Mouse (Mus musculus) midbrain, embryonic 11.5 days (tissue): ENCODE data around the gene Pgs1. TPM values are rescaled to one million over a fixed set of nuclear protein-coding genes. Genes with fewer than 3 reads are reported as not detected.
A peak's percentile ranks its signal among the peaks of the same experiment; 100 is the strongest.

Source experiments
- ATAC-seq: fragments of 200-750 bp; cut with Nextera tagmentation; 2 replicates; pipeline ENCODE4 v1.8.0; 2017; ENCODE audit warnings: moderate TSS enrichment, moderate library complexity; ENCODE audit not compliant: low FRiP score
- DNase-seq: peaks from one replicate; pipeline ENCODE4 v3.0.0; 2015; ENCODE audit warnings: low spot score; ENCODE audit errors: missing footprints
- H3K27ac ChIP-seq: fragments of 300-500 bp; sonication (generic); 2 replicates; pipeline ENCODE4 v1.5.1; 2014; ENCODE audit warnings: low read depth, low read length
- H3K27me3 ChIP-seq: fragments of 300-500 bp; sonication (generic); 2 replicates; pipeline ENCODE4 v1.6.1; 2014; ENCODE audit warnings: mild to moderate bottlenecking, low read length, moderate library complexity, mixed read lengths; ENCODE audit not compliant: control insufficient read depth, insufficient read depth
- H3K36me3 ChIP-seq: fragments of 300-500 bp; sonication (generic); 2 replicates; pipeline ENCODE4 v1.6.1; 2014; ENCODE audit warnings: mild to moderate bottlenecking, low read length, moderate library complexity, mixed read lengths; ENCODE audit not compliant: control insufficient read depth, insufficient read depth
- H3K4me1 ChIP-seq: fragments of 300-500 bp; sonication (generic); 2 replicates; pipeline ENCODE4 v1.6.1; 2014; ENCODE audit warnings: low read length; ENCODE audit not compliant: control insufficient read depth, insufficient read depth
- H3K4me2 ChIP-seq: fragments of 300-500 bp; sonication (generic); 2 replicates; pipeline ENCODE4 v1.6.1; 2014; ENCODE audit warnings: mild to moderate bottlenecking, moderate library complexity
- H3K4me3 ChIP-seq: fragments of 300-500 bp; sonication (generic); 2 replicates; pipeline ENCODE4 v1.5.1; 2014; ENCODE audit warnings: low read depth, low read length
- H3K9ac ChIP-seq: fragments of 300-500 bp; sonication (generic); 2 replicates; pipeline ENCODE4 v1.6.1; 2014; ENCODE audit warnings: low read length
- H3K9me3 ChIP-seq: fragments of 300-500 bp; sonication (generic); 2 replicates; pipeline ENCODE4 v1.6.1; 2016; ENCODE audit warnings: low read length; ENCODE audit not compliant: control insufficient read depth
- WGBS: fragments of 180-500 bp; shearing (Covaris S2); extraction: QIAGEN DNeasy Blood & Tissue Kit; methylation state at CpG from one replicate; pipeline ENCODE4 v1.1.7; 2014; 5-methylcytosine and 5-hydroxymethylcytosine counted together
- polyA plus RNA-seq: library from polyadenylated mRNA; unstranded; fragments of >200 nt; fragmentation: Nextera tagmentation; extraction: Ambion mirVana; gene quantifications from 2 replicates; pipeline ENCODE4 v1.2.1, GENCODE M21; 2014

Pgs1 gene
- polyA plus RNA-seq, 1 experiment from 2014 or later: 42.7 TPM

DNA sequence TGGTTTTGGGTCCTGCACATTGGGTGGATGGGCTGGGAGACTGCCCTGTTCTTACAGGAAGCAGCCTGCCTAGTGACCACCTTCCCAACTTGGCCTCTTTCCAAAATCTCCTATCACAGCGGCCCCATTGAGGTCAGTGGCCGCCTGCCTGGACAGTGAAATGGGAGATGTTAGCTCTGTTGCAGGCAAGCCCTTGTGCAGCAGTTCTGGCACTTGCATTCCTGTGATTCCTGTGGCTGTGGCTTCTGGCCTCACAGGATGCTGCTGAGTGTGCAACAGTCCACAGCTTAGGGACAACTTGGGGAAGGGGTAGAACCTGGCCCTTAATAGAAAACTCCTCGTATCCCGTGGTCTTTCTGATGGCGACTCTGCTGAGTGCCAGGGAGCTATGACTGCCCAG is 17.6 kb downstream of the Pgs1 start:
- Histone ChIP-seq H3K9me3 (no peaks in the 10 kb centered on the region), H3K4me1 (peaks cover 8% of the 10 kb centered on the region), H3K27me3 (no peaks in the 10 kb centered on the region), H3K4me3 (no peak overlapping the region), H3K27ac (no peak overlapping the region), H3K4me2 (no peak overlapping the region), H3K36me3 (peaks cover 10% of the 10 kb centered on the region), H3K9ac (no peak overlapping the region)
- DNase-seq (no peak), ATAC-seq (no peak)
- WGBS: 79% methylated on average over 5 of the region's 5 CpGs

- no peak overlapping the region for H3K27ac ChIP-seq
- no peak overlapping the region for H3K4me2 ChIP-seq
- no peak for DNase-seq
- peaks cover 9% of the 10 kb centered on the region for H3K4me1 ChIP-seq
- peaks cover 10% of the 10 kb centered on the region for H3K36me3 ChIP-seq
- no peak for ATAC-seq
- H3K4me3 ChIP-seq: no peak overlapping the region
- no peaks in the 10 kb centered on the region for H3K27me3 ChIP-seq
- H3K9me3 ChIP-seq: no peaks in the 10 kb centered on the region
- no peak overlapping the region for H3K9ac ChIP-seq
- WGBS: 85% methylated on average over 5 of the region's 5 CpGs
These were observed 18.1 kb downstream of the Pgs1 start for GRCm38 (mm10) chr11:118004217-118004616.

GRCm38 (mm10) chr11:118007460-118008143 is 21.5 kb downstream of the Pgs1 start:
- ATAC-seq: no peak
- peak; percentile 84 for DNase-seq
- H3K27me3 ChIP-seq: no peaks in the 10 kb centered on the region
- H3K4me1 ChIP-seq: peaks cover 12% of the 10 kb centered on the region
- H3K9ac ChIP-seq: no peak overlapping the region
- H3K4me3 ChIP-seq: no peak overlapping the region
- H3K27ac ChIP-seq: no peak overlapping the region
- 59% methylated on average over 8 of the region's 8 CpGs for WGBS
- H3K4me2 ChIP-seq: no peak overlapping the region
- H3K36me3 ChIP-seq: peaks cover 7% of the 10 kb centered on the region
- H3K9me3 ChIP-seq: no peaks in the 10 kb centered on the region

GRCm38 (mm10) chr11:118008144-118008805 is 22.2 kb downstream of the Pgs1 start:
- Histone ChIP-seq H3K27me3 (no peaks in the 10 kb centered on the region), H3K9me3 (no peaks in the 10 kb centered on the region), H3K4me2 (no peak overlapping the region), H3K4me1 (peaks cover 12% of the 10 kb centered on the region), H3K4me3 (no peak overlapping the region), H3K36me3 (peaks cover 7% of the 10 kb centered on the region), H3K27ac (no peak overlapping the region), H3K9ac (no peak overlapping the region)
- ATAC-seq: no peak
- 44% methylated on average over 5 of the region's 5 CpGs for WGBS
- peak; percentile 84 for DNase-seq

GRCm38 (mm10) chr11:118008843-118009242 is 22.8 kb downstream of the Pgs1 start:
- Histone ChIP-seq H3K4me1 (peaks cover 12% of the 10 kb centered on the region), H3K36me3 (peaks cover 7% of the 10 kb centered on the region), H3K4me2 (no peak overlapping the region), H3K9ac (no peak overlapping the region), H3K27ac (no peak overlapping the region), H3K27me3 (no peaks in the 10 kb centered on the region), H3K4me3 (no peak overlapping the region), H3K9me3 (no peaks in the 10 kb centered on the region)
- DNase-seq: peak; percentile 60
- no peak for ATAC-seq
- 77% methylated on average over 8 of the region's 8 CpGs for WGBS

- H3K4me3 ChIP-seq: no peak overlapping the region
- H3K27me3 ChIP-seq: no peaks in the 10 kb centered on the region
- WGBS: 60% methylated on average over 4 of the region's 4 CpGs
- peaks cover 4% of the 10 kb centered on the region for H3K36me3 ChIP-seq
- H3K4me1 ChIP-seq: peaks cover 12% of the 10 kb centered on the region
- ATAC-seq (0 out of 2 replicates have a peak, but pooled peaks have one; percentile 4), DNase-seq (peak; percentile 83)
- H3K9ac ChIP-seq: no peak overlapping the region
- no peak overlapping the region for H3K27ac ChIP-seq
- no peaks in the 10 kb centered on the region for H3K9me3 ChIP-seq
- H3K4me2 ChIP-seq: no peak overlapping the region
These were observed 23.9 kb downstream of the Pgs1 start for GRCm38 (mm10) chr11:118009865-118010571.

- no peak for DNase-seq
- Histone ChIP-seq H3K27me3 (no peaks in the 10 kb centered on the region), H3K4me2 (no peak overlapping the region), H3K9me3 (no peaks in the 10 kb centered on the region), H3K9ac (no peak overlapping the region), H3K4me3 (no peak overlapping the region), H3K36me3 (no peaks in the 10 kb centered on the region), H3K27ac (no peak overlapping the region), H3K4me1 (peaks cover 11% of the 10 kb centered on the region)
- WGBS: 93% methylated on average over 1 of the region's 1 CpGs
- ATAC-seq: no peak
These were observed 26.5 kb downstream of the Pgs1 start for GRCm38 (mm10) chr11:118012595-118012994.

DNA sequence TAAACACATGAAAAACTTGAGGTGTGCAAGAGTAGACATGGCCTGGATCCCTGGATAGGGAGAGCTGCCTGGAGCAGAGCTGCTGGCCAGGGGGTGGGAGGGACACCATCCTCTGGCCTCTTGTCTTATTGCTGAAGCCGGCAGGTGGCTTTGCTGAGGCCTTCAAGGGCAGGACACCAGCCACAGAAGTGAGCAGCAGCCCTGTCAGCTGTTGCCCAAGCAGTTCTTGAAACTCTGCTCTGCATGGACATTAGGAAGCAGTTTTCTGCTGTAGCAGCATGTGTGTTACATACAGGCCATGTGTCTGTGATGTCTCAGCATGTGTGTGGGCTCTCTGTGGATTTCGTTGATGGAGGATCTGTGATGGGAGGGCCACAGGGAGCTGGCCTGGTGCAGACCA is 27.2 kb downstream of the Pgs1 start:
- Histone ChIP-seq H3K4me3 (no peak overlapping the region), H3K27ac (no peak overlapping the region), H3K4me1 (peaks cover 5% of the 10 kb centered on the region; the same call in 1 of the 2 replicates), H3K27me3 (no peaks in the 10 kb centered on the region), H3K36me3 (no peaks in the 10 kb centered on the region), H3K9me3 (no peaks in the 10 kb centered on the region), H3K4me2 (no peak overlapping the region), H3K9ac (no peak overlapping the region)
- ATAC-seq: no peak
- no peak for DNase-seq
- WGBS: 77% methylated on average over 2 of the region's 2 CpGs
